Mouse (Mus musculus): ENCODE measurements around the gene Pcna. TPM values are rescaled to one million over a fixed set of nuclear protein-coding genes. Genes with fewer than 3 reads are reported as not detected.
"Not testable (repeated sequence)": the region's sequence is repeated elsewhere in the genome, so short reads cannot be mapped to it uniquely, and the experiment has no call there.

The Pcna gene
- 116 and 132 TPM in 2 replicates for total RNA-seq (2021)
- long read RNA-seq, experiment 1, transcript Pcna-201 (6 exons, 1,518 nt): major isoform, 87 of 104 reads
- long read RNA-seq, experiment 1, partial matches to known transcripts: 15 of 104 reads
- long read RNA-seq, experiment 1, other reads (novel, unspliced or antisense): 2 of 104 reads
- long read RNA-seq, experiment 2, transcript Pcna-201 (6 exons, 1,518 nt): major isoform, 55 of 72 reads
- long read RNA-seq, experiment 2, partial matches to known transcripts: 5 of 72 reads
- long read RNA-seq, experiment 2, other reads (novel, unspliced or antisense): 12 of 72 reads

DNA sequence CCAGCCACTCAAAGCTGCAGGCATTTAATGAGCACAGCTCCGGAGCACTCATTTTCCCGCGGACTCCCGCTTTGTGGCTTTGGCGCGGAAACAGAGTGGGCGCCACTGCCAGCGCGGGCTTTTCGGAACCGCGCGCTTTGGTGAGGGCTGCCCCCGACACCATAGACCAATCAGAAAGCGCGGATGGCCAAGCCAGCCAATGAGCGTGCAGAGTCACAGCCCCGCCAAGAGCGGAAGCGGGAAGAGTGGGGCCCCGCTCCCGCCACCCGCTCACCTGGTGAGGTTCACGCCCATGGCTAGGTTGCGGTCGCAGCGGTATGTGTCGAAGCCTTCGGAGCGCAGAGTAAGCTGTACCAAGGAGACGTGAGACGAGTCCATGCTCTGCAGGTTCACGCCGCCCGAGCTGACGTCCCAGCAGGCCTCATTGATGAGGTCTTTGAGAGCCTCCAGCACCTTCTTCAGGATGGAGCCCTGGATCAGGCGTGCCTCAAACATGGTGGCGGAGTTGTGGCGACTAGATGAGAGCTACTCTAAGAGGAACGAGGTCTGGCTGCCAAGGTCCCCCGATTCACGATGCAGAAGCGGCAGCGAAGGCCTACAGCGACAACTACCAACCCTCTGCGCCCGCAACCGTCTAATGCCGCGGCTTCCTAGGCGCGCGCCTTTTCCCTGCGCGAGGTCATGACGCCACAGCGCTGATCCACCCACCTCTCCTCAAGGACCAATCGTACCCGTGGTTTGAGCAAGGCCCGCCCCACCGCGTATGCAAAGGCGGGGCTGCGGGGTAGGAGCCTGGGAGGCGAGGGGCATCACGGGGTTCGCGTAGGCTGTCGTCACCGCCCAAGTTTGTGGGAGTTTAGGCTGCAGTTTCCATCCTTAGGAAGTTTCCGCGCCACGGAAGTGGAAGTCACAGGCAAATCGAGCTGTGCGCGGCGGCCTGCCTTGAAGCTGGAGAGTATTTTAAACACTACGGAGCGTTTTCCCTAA, at the start of gene Pcna:
Gene Pcna (minus strand): TSS at position 773 of the 987 bp plus-strand sequence.
- peak; percentile 99 for DNase-seq

DNA sequence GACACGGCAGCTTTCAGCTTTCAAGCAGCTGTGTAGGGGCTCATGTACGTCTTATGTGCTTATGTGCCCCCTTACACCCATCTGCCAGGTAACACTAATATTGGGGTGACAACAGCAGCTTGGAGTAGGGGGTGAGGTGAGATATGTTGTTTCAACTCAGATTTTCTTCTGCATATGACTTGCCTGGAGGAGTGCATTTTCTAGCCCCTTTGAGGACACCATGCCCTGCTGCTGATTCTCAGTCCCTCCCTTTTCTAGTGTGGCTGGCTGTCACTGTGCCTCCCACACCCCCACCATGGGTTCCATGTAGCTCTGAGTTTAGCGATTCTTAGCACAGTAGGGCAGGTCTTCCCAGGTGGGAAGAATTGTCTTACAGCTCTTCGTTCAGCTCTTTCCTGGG, 48.3 kb upstream of the Pcna start:
- no peak for DNase-seq

DNA sequence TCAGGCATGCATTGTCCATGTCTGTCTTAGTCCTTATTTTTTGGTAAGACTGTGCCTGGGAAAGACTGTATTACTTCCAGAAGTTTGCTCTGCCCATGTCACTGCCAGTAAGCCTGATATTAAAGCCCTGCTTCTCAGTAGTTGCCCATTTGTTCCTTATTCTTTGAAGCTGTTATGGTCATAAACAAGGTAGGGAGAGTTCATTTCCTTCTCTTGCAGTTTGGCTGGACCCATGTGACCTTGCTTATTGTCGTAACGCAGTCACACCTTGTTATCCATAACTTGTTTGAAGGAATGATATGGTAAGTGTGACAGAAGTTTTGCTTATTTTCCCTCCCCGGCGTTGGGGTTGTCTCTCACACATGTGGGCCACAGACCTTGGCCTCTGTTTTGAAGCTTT, 45.1 kb upstream of the Pcna start:
- no peak for DNase-seq

DNA sequence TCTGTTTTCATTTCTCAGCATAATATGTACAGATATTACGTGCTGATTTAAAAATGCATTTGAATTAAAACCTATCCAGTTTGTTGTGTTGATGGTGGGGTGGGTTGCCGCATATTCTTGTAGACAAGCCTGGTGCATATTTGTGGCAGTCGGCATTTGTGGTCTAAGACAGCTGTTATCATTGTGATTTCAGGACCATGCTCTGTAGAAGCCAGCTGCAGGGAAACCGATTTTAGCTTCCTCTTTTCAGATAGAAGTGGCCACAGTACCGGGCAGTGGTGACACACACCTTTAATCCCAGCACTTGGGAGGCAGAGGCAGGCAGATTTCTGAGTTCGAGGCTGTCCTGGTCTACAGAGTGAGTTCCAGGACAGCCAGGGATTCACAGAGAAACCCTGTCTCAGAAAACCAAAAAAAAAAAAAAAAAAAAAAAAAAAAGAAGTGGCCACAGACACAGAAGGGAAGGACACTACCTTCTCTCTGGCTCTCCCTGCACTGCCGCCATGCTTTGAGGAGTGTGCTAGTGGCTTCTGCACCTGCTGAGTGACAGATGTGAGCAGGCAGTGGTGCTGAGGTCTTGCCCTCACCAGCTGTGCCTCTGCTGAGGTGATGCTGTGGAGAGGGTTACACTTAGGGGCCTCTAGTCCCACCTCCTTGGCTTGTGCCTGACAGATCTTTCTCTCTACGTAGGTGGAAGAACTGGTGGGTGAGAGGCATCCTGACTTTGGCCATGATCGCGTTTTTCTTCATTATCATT, 40.8 kb upstream of the Pcna start:
- DNase-seq: no peak

DNA sequence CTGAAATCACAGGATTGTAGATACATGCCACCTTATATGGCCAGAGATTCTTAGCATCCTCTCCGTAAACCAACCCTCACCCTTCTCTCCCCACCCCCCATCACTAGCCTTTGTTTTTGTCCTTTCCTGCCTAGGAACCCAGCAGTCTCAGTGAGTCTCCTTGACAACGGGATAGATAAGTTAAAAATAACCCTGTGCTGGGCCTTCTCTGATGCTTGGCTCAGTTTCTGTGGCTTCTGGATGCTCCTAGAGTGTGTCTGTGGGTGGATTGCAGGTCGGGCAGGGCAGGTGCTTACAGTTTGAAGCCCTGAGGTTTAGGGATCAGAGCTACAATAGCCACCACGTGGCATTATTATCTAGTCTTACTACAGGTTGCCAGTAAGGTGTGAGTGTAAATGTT, 39.0 kb upstream of the Pcna start:
- peak; percentile 26 for DNase-seq

DNA sequence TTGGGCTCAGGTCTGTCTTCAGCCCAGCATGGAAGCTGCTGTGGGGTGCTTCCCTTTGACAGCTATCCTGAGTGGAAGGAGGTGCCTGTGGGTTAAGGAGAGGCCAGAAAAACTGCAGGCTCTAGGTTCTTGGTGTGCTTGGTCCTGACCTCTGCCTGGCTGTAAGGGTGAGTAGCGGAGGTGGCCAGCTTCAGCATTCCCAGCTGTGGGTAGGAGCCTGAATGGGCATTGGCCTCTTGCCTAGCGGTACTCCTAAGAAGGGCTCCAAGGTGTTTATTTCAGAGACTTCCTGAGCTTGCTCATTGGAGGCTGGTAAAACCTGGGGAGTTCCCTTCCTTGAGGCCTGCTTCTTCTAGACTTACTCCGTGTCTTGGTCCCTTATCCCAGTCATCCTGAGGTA, 38.2 kb upstream of the Pcna start:
- peak; percentile 26 for DNase-seq

DNA sequence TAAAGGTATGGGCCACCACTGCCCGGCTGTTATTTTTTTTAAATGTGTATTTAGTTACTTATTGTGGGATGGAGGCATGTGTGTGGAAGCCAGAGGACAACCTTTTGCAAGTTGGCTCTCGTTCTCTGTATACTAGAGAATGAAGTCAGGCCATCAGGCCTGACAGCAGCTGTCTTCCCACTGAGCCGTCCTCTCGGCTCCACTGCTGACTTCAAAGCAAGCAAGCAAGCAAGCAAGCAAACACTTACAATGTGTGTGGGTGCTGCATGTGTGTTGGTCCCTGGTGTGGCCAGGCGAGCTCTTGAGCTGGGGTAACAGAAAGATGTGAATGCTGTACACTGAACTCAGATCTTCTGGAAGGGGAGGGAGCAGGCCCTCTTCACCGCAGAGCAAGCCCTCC, 37.7 kb upstream of the Pcna start:
- DNase-seq: no peak

DNA sequence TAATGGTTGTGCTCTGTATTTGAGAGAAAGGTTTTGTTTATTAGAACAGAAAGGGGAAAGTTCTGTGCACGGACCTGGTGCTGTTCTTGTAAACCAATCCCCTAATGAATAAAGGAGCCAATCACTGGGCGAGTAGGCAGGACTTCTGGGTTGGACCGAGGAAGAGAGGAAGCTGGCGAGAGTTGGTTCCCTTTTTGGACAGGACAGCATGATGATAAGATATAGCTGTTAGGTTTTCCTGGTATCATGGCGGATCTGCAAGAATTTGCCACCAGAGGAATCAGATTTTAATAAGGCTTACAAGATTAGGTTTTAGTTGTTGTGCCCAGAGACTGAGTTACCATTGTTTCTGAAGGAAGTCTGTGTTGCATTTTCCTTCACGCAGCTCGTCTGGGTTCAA, 36.1 kb upstream of the Pcna start:
- not testable (repeated sequence) for DNase-seq

DNA sequence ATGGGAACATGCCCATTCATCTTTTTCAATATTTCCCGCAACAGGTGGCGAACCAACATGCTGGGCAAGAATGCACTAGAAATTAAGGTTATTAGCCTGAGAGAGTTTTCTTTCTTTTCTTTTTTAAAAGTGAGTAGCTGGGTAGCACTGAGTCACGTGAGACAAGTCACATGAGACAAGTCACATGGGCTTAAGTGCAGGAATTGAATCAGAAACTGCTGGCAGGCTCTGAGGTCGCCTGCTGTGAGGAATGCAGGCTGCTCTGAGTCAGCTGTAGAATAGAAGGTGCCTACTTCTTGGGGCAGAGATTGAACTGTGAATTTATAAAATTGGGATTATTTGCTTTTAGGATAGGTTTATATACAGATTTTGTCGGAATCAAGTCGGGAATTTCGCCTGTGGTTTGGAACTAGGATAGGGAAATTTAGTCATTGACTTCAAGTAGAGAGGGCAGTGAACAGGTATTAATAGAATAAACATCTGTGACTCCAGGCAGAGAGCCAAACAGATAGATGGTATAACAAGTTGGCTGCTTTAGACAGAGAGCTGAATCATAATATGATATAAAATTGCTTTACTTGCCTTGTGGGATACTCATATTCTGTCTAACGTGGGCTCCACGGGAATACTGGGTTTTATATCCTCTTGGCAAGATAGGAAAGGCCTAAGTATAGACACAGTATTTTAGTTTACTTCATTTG, 33.4 kb upstream of the Pcna start:
- peak; percentile 31 for DNase-seq

DNA sequence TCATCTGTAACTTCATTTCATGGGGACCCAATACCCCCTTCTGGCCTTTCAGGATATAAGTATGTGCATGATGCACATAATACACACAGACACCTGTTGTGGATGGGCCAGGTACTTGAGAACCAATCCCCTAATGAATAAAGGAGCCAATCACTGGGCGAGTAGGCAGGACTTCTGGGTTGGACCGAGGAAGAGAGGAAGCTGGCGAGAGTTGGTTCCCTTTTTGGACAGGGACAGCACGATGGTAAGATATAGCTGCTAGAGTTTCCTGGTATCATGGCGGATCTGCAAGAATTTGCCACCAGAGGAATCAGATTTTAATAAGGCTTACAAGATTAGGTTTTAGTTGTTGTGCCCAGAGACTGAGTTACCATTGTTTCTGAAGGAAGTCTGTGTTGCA, 32.6 kb upstream of the Pcna start:
- not testable (repeated sequence) for DNase-seq

DNA sequence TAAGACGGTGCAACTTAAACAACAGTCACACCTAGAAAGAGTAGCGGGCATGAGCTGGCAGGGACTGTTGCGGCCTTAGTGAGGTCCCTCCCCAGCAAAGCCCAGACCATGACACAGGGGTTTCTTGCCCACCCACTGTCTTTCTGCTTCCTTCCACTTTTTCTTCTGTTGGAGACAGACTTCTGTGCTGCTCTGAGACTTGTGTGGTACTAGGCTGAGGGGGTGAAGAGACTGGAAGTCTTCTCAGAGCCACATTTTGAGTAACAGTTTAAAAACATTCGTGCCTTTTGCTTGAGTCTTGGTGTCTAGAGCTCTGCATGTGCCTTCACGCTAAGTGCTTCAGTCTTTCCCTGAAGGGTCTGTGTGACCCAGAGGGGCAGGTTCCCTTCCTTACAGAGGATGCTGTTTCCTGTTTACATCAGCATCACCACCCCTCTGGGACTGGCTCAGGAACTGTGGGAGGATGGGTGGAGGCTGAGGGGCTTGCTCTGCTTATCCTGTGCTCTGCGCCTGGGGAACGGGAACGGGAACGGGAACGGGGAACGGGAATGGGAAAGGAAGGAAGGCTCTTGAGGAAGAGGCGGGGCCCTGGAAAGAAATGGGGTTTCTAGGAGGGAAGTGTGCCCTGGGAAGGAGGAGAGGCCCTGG, 31.5 kb upstream of the Pcna start:
- peak; percentile 68 for DNase-seq

DNA sequence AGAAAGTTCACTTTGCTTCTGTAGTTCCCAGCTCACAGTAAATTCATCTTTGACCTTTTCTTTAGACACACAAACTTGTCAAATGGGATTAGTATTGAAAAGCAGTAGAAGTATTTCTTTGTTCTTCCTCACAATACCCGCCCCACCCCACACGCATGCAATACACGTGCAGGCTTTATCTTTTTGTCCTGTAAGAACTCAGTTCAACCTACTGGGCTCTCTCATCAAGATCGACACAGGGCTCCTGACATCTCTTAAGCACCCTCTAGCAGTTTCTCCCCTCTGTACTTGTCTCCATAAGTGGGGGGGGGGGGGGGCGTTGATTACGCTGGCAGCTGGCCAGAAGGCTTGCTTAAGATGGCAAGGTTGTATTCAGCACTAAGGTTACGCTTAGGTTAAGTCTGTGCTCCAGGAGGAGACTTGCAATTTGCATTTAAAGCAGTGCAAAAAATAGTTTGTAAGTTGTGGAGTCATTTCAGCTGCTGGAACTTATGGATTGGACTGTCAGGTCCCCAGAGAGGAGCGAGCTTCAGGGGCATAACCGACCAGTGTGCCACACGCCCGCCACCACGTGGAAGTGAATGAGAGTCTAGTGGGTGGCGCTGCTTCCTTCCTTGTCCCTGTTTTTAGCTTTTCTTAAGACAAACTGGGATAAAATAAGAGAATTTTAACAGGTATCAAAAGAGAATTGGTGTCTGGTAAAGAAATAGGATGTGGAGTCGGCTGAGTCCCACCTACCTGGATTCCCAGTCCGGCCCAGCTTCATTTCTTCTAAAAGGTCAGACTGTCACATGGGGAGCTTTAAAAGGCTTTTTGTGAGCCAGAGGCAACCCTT, 30.3 kb upstream of the Pcna start:
- no peak for DNase-seq

DNA sequence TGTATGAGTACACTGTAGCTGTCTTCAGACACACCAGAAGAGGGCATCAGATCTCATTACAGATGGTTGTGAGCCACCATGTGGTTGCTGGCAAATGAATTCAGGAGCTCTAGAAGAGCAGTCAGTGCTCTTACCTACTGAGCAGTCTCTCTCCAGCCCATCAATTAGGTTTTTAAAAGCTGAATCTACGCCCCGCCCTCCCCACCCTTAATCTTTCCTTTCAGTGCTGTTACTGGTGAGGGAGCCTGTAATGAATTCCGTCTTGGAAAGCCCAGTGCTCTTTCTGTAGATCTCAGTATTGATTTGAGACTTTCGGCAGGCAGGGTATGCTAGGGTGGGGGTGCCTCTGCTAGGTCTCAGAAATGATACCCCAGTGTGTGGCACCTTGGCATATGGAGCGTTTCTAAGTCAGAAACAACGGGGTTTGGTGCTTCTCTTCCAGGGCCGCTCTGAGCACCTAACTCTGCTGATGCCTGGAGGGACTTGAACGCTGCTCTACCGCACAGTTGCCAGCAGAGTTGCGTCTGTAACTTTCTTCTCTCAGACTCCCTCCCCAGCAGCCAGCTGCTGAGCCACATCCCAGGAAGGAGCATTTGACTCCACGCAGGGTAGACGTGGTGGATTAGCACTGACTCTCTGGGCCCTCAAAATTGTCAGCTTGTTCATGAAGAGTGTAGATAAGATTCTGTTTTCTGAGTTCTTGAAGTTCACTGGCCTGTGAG, 29.5 kb upstream of the Pcna start:
- no peak for DNase-seq

DNA sequence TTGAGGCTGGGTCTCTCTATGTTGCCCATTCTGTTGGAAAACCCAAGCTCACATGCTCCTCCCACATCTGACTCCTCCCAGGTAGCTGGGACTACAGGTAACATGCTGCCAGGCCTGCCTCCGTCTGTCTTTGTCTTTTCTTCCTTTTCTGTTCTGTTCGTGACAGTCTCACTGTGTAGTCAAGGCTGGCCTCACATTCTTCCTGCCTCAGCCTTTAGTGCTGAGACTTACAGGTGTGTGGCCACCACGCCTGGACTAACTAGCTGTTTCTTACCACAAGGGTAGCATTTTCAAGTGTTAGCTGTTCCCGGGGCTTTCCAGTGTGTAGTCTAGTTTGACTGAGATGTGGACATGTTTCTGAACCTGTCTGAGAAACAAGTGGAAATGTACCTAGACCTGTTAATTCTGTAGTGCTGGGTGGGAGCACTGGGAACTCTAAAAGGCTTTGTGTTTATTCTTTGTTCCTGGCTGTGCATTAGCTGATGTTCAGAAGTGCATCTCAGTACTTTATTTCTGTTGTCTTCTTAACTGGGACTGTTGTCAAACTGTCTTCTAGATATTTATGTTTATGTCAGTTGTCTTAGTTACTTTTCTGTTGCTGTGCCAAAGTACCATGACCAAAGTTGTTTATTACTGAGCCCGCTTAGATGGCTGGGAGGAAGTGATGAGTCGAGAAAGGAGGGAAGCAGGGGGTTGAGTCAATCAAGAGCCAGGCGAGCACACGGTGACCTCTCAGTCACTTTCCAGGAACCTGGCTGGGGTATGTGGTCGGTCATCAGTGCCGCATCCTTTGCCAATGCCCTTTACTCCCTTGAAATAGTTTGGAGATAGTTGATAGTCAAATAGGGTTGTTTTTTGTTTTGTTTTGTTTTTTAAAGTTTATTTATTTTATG, 28.7 kb upstream of the Pcna start:
- no peak for DNase-seq

DNA sequence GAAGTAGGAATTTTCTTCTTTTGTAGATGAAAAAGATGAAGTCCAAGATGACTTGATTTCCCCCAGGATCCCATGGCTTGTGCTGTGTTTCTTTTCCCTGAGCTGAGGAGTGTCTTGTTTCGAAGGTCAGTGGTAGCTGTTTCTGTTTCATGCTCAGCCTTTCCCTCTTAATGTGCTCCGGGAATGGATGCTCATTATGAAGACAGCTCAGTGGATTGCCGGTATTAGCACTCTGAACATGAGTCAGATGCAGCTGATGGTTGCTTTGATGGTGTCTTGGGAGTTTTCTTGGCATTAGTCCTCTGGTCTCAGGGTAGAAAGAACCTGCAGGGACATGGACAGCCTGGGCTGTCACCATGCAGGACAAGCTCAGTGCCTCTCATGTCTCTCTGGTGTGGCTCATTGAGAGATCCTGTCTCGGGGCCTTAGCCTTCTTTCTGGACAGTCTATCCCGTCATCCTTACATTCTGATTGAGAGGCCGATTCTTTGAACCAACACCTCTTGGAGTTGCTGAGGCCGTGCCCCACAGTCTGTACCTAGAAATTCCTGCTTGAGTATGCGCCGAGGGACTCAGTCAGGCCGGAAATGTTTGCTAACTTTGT, 27.5 kb upstream of the Pcna start:
- no peak for DNase-seq

DNA sequence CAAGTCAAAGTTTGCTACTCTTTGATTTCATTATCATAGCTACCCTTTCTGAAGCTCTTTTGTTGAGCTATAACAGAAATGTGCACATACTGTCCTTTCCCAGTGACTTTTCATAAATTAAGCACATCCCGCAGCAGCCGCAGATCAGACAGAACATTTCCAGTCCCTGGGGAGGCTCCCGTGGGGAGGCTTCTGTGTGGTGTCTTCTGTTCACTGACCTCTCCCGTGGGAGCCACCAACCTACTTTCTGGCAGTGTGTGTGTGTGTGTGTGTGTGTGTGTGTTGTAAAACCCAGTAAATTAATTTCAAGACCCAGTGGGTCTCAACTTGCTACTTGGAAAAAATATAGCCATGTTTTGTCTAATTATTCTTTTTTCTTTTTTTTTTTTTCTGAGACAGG, 26.9 kb upstream of the Pcna start:
- no peak for DNase-seq

DNA sequence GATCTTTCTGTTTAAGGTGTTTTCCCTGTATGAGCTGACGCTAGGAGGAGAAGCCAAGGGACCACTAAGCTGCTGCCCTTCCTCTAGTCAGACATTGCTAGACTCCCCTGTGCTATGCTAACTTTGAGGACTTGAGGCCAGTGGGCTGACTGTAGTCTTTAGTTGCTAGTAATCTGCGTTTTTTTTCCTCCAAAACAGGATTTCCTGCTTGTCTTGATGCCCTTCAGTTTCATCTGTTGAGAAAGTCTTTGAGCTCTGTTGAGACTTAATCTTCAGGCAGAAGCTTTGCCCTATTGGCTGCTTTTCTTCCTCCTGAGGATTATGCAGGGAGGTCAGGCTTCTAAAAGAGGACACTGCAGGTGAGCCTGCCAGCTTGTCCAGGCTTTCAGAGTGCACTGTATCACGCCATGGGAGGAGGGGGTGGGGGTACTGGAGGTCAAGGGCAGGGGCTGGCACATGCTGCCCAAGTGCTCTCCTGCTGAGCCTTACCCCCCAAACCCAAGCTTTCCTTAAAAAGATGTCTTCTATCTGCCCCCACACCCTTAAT, 26.3 kb upstream of the Pcna start:
- DNase-seq: no peak

DNA sequence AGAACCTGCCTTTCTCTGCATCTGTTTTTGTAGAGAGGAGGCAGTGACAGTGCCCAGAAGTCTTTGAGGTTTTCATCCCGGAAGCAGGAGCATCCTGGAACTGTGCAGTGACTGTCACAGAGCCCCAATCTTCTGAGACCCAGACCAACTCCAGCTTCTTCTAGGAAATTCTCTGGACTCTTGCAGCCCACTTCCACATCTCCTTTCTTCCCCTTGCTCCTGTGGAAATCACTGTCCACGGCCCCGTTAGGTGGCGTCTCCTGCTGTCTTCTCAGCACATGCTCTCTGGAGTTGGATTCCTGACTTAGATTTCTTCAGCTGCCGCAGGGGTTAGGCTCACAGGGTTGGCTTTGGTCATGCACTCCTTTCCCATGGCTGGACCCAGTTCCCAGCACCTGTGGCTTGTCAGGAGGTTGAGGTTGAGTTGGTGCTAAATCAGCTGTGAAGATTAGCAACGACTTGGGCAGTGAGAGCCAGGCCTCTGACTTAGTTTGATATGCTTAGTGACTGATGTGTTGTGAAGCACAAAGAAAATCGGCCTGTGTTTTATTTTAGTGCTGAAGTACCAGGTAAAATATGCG, 25.2 kb upstream of the Pcna start:
- no peak for DNase-seq

Data from adrenal gland, postnatal 14 days (tissue).